Mouse (Mus musculus) embryonic fibroblast, embryonic 13.5 days (primary cell): ENCODE data around the gene Zfhx3.

Experiments
- CTCF ChIP-seq: IDR thresholded peaks from 2 replicates; pipeline ENCODE4 v1.5.1; 2011; ENCODE audit warnings: mild to moderate bottlenecking, control low read depth, low read length, moderate library complexity, borderline replicate concordance; ENCODE audit not compliant: insufficient read depth
- POLR2A ChIP-seq: IDR thresholded peaks from 2 replicates; pipeline ENCODE4 v1.6.1; 2011; ENCODE audit warnings: low read depth, mild to moderate bottlenecking, control low read depth, low read length, moderate library complexity

DNA sequence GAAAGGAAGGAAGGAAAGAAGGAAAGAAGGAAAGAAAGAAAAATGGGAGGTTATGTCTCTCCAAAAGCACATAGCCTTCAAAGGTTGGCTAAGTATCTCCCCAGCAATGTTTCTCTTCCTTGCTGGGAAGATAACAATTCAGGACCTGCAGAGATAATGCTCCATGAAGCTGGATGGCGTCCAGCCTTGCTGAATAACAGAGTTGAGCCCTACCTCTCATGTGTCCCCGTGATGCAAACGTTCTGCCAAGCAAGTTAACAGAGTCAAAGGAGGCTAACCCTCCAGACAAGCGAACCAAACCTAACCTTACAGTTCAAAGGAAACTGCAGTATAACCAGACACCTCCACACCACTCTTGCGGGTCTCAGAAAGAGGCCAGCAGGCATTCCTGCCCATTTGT lies 681.2 kb downstream of the Zfhx3 start:
- TF ChIP-seq POLR2A (no peak), CTCF (no peak)
